Mouse (Mus musculus) ovary, postnatal 10 days (tissue): ENCODE results near the gene Pik3r5.

ENCODE experiments used
- DNase-seq: peaks from one replicate; pipeline ENCODE4 v3.0.0; 2022; ENCODE audit warnings: low spot score

Gene Pik3r5

DNA sequence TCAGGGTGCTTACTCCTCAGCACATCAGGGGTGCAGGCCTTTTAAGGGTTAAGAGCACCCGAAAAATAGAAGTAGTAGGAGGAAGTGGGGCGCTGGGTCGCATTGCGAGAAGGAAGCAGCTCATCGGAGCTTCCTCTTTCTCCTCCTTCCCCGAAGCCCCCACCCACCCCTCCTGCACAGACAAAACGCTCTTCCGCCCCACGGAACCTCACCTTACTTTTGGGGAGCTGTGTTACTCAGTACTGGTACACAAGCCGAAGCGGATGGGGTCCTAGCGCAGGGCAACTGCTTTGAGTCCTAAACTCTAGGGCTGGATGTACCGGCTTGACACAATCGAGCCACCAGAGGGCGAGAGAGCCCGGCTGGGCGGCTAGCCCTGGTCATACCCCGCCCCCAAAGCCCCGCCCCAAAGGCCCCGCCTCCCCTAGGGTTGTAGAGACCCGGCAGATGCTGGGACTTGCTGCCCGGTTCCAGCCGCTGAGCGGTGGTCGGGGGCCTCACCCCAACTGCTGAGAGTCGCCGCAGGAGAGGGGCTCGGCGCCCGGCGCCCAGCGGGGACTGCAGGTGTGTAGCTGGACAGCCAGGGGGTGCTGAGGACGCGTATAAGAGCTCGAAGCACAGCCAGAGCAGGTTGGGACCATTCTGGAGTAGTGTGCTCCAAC, at the start of gene Pik3r5:
Gene Pik3r5 (plus strand): TSS at position 423 of the 662 bp plus-strand sequence.
- DNase-seq, result peak; percentile 66

DNA sequence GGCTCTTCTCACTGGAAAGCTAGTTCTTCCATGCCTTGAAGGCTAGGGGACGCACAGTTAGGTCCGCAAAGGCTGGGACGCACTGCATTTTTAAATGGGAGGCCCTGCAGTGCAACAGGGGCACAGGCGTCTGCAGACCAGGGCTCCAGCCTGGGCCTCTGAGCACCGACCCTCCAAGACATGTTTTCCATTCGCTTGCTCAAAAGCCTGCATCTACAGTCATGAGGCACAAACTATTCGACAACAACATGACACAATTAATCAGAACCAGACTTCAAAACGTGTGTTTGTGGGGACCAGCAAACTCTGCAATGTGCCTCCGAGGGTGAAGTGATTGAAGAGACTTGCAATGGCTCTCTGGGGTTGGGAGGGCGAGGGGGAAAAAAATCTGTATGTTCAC, 48.4 kb upstream of the Pik3r5 start:
- no peak for DNase-seq

DNA sequence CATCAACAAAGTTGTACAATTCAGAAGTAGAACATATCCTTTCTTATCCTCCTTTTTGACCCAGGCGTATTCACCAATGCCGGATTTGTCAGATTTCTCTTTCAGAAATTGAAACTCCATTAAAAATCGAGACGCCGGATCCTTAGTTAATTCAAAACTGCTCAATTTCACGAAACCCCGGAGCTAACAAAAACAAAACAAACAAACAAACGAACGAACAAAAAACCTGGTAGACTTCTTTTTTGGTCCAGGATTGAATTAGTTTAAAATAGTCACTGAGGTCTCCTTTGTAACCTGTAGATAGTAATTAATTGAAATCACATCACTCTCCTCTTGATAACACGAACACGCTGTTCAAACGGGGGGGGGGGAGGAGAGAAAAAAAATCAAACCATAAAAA, 47.8 kb upstream of the Pik3r5 start:
- no peak for DNase-seq

DNA sequence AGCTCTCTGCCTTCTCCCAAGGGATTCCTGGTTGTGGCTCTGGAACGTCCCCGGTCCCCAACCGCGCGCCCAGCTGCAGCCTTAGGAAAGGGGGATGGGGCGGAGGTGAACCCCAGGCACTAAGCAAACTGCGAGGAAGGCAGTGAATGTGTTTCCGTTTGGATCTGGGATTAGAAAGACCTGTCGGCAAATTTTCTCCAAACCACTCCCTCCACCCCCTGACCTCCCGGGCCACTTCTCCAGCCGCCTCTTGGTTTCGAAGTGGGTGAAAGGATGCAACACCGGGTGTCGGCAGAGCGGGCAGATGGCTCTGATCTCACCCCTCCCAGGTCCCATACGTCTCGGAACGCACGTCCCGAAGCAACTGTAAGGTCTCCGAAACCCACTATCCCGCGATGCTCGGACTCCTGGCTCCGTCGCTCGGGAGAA, 47.3 kb upstream of the Pik3r5 start:
- DNase-seq, result no peak

GRCm38 (mm10) chr11:68385021-68385821, 46.7 kb upstream of the Pik3r5 start:
- DNase-seq, result no peak

DNA sequence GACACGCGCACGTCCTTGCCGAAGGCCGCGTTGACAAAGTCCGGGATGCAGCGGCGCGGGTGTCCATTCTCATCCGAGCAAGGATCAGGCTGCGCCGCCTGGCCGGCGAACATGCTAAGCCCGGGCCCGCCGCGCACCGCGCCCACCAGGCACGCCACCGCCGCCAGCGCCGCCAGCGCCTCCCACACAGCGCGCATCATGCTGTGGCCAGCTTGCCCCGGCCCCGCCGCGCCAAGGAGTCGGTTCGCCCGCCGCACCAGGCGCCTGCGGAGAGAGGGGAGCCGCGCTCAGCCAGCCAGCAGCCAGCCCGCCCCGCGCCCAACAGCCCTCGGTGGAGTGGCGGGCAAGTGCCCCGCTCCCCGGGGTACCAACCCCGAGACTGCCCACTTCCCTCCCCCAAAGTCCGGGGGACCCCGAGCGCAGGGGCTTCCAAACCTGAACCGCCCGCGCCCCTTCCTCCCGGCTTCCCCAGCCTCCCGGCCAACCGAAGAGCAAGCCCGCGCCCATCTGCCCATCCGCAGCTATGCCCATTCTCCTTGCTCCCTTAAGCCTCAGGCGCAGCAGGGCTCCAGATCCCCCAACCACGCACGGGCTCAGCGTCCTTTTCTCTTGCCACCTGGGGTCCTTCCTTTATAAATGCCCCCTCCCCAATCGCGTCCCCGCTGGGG, 45.9 kb upstream of the Pik3r5 start:
- no peak for DNase-seq

DNA sequence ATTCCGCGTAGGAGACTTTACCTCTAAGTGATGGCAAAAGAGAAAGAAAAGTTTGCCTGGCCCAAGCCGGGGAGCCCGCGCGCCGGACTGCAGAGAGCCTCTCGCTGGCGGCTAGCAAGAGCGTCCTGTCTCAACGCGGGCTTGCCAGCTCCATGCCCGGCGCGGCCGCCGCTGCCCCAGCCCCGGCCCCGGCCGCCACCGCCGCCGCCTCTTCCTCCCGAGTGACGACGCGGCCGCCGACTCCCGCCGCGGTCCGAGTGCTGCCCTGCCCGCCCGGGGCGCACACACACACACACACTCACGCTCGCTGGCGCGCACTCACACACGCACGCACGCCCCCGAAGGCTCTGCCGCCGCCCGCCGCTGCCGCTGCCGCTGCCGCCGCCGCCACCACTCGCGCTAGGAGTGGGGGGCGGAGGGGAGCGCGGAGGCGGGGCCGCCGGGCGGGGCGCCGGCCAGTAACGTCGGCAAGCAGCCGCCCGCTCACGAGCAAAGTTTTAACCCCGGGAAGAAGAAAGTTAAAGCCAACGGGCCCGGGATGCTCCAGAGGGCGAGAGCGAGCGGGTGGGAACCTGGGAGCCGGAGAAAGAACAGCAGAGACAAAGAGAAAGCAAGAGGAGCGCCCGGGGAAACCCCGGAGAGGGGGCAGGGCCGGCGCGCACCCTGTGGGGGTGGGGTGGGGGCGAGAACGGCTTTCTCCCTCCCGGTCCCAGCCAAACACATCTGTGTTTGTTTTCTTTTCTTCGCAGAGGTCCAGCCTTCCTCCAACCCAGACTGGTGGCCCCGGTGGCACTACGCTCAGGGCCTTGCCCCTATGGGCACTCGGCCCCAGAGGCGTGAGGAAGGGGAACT, 45.1 kb upstream of the Pik3r5 start:
- peak; percentile 38 for DNase-seq

- DNase-seq, result no peak
Measured at GRCm38 (mm10) chr11:68387441-68387760, 44.5 kb upstream of the Pik3r5 start.

DNA sequence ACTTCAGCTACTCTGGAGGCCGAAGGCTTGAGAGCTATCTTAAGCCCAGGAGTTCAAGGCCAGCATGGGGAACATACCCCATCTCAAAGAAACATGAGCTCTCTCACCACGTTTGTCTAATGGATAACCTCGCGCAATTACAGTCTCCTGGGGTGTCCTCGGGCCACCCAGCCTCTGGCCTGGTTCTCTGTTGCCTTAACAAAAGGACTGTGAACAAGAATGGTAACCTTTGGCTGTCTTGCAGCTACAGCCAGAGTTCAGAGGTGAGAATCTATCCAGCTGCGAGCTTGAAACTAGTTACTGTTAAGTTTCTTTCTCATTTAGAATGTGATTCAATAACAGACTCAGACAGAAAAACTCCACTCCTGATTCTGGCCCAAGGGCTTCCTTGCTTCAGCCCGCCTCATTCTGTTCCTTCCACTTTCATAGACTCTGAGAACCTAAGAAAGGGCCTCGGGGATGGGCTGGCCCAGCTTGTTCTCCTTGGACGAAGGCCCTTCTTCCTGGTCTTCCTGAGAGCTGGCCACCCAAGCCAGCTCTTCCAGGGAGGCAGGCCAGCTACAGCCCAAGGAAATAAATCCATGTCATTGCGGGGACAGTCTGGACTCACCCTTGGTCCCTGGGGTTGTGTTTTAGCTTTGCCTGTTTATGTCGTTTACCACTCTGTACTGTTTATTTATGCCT, 43.8 kb upstream of the Pik3r5 start:
- DNase-seq, result no peak

GRCm38 (mm10) chr11:68388655-68389015, 43.3 kb upstream of the Pik3r5 start:
- no peak for DNase-seq

DNA sequence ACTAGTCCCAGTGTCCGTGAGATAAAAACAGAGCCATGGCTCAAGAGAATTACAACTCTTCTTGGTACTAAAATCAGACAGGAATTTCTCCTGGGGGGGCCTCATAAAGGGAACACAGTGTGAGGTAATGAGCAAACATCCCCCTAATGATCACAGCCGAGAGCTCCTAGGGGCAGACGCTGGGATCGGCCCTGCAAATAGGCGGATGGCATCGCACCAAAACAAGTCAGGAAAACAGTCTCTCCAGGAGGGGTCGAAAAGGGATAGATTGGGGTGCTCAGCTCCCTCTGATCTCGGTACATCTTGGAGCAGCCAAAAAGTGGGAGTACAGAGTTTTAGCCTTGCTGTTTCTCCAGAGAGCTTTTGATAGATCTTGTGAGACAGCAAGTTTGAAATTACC, 42.3 kb upstream of the Pik3r5 start:
- no peak for DNase-seq

DNA sequence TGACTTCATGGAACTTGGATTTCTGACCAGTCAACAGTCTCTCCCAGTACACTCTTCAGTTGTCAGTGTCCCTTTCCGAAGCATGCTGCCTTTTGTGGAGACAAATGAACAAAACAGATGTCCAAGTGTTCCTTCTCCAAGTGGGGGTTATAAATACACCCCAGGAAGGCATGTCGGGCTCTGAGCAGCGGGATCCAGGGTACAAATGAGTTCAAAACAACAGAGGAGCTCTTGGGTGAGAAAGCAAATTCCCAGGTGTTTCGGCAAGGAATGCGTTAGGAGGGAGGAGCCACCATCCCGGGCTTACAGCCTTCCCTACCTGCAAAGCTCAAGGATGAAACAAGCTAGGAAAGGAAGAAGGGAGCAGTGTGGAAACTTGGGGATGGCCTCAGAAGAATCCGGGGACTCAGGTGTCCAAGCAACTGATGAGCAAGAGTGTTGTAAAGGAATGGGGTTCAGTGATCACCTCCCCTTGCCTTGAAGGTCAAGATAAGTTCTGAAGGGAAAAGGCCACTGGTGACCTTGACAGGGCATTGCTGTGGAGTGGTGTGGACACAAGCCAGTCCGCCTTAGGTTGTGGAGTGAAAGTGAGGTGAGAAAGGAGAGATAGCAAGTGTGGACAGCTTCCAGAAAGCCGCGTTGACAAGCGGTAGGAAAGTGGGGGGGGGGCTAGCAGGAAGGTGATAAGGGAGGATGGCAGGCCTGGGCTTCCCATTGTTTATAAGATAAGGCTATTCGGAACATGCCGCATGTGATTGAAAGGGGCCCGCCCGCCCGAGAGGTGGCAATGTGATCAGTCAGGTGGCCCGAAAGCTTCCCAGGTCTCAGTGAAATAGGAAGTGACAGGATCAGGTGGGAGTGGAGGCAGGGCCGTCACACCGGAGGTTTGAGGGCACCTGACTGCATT, 41.3 kb upstream of the Pik3r5 start:
- DNase-seq, result no peak

DNA sequence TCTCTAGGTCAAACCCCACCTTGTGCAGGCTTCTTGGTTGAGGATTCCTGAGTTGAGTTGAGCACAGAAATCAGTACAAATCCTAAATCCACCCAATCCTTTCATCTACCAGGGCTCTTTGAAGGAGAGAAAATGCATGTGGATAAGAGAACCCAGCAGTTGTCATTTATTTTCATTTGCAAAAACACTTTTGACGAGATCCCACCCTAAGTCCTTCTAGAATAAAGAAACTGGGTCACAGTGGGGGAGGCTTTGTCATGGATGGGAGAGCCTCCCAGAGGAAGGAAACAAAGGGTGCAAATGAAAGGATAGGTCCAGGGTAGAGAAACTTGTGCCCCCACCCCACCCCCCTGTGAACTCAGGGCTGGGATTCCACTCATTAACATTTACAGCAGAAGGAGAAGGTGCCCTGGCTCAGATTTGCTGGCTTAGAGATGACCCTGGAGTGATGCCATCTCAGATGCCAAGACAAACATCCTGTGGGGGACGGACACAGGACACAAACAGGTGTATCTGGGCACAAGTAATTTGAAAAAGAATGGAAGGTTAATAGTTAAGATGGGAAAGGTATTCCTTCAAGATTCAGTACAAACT, 37.9 kb upstream of the Pik3r5 start:
- DNase-seq, result no peak

- no peak for DNase-seq
Measured at GRCm38 (mm10) chr11:68394749-68395148, 37.2 kb upstream of the Pik3r5 start.

GRCm38 (mm10) chr11:68395546-68395945, 36.4 kb upstream of the Pik3r5 start:
- DNase-seq, result no peak

- no peak for DNase-seq
Measured at GRCm38 (mm10) chr11:68398891-68399547, 32.9 kb upstream of the Pik3r5 start.

DNA sequence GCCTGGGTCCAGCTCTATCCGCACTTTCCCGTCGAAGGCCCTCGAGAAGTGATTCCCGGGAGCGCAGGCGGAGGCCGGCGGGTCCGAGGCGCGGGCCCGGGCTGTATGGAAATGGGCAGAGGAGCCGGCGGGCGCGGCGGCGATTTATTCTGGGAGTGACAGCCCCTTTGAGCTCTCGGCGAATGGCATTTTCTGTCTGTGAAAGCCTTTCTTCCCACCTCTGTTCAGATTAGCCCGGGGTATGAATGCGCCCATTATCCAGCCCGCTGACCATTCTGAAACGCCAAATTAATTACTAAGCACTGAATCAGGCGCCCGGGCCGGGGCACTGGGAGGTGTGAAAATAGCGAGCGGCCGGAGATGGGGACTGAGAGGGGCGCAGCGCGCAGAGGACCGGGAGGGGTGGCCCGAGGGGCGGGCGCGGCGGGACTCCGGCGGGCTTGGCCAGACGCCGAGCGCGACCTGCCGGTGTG, 32.3 kb upstream of the Pik3r5 start:
- DNase-seq, result no peak

GRCm38 (mm10) chr11:68400021-68400671, 31.8 kb upstream of the Pik3r5 start:
- DNase-seq, result no peak

DNA sequence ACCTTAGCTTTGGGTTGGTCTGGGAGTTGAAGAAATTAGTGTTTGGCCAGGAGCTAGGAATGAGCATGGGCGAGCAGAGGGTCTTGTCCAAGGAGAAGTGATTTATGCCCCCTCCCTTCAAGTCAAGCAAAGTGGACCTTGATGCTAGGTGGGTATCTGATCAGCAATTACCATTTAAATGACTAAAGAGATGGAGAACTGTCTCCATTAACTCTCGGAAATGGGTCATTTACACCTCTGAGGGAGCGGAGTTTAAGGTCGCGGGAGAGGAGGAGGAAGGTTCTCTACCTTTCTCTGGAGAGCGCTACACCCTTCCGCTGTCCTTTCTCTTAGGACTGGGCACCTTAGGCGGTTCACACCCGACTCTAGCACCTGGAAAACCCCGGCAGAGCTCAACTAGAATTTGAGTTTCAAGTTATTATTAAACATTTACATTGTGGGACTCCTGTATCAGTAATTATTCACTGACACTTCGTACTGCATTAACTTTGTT, 31.1 kb upstream of the Pik3r5 start, which contains the start of gene Ntn1:
Gene Ntn1 (minus strand): TSS at position 97 of the 493 bp plus-strand sequence.
- DNase-seq, result no peak
